Mouse (Mus musculus) layer of hippocampus, adult 8-10 months (tissue): ENCODE measurements around the gene Tgif2. TPM values are rescaled to one million over a fixed set of nuclear protein-coding genes. Genes with fewer than 3 reads are reported as not detected.
"Not testable (repeated sequence)": the region's sequence is repeated elsewhere in the genome, so short reads cannot be mapped to it uniquely, and the experiment has no call there.

ENCODE experiments used
- DNase-seq, 2 experiments: peaks; one replicate each; pipeline ENCODE4 v3.0.0; 2022; ENCODE audit warnings: low spot score in 2 of 2
- total RNA-seq, 4 experiments: library from RNA; stranded (reverse); gene quantifications; 2 replicates each; pipeline ENCODE4 v1.2.4; 2022

The Tgif2 gene
- 1 to 10 TPM in 1 of 4 experiments, under 1 TPM in 3; 0.66 to 2.6 (median 0.82) TPM for total RNA-seq

- no peak for DNase-seq
Measured at GRCm38 (mm10) chr2:156839319-156840191, at the start of gene Tgif2. TSS of gene Tgif2 (plus strand) at chr2:156840007.

- DNase-seq = no peak
Measured at GRCm38 (mm10) chr2:156798516-156798915, 41.3 kb upstream of the Tgif2 start.

- DNase-seq = no peak
Measured at GRCm38 (mm10) chr2:156801045-156801444, 38.8 kb upstream of the Tgif2 start.

- not testable (repeated sequence) for DNase-seq
Measured at GRCm38 (mm10) chr2:156802116-156802515, 37.7 kb upstream of the Tgif2 start.

- no peak for DNase-seq
Measured at GRCm38 (mm10) chr2:156803698-156804372, 36.0 kb upstream of the Tgif2 start.

- DNase-seq = no peak
Measured at GRCm38 (mm10) chr2:156804589-156804988, 35.2 kb upstream of the Tgif2 start.

GRCm38 (mm10) chr2:156806886-156807285, 32.9 kb upstream of the Tgif2 start:
- DNase-seq = no peak

- DNase-seq = peak; percentile 12 to 70
Measured at GRCm38 (mm10) chr2:156809579-156809978, 30.2 kb upstream of the Tgif2 start.

- no peak for DNase-seq
Measured at GRCm38 (mm10) chr2:156810716-156811115, 29.1 kb upstream of the Tgif2 start.

GRCm38 (mm10) chr2:156811556-156811955, 28.3 kb upstream of the Tgif2 start:
- no peak for DNase-seq

GRCm38 (mm10) chr2:156814344-156814801, 25.4 kb upstream of the Tgif2 start:
- no peak for DNase-seq

GRCm38 (mm10) chr2:156814893-156815292, 24.9 kb upstream of the Tgif2 start:
- DNase-seq = no peak

GRCm38 (mm10) chr2:156815412-156815811, 24.4 kb upstream of the Tgif2 start:
- DNase-seq = no peak

GRCm38 (mm10) chr2:156816116-156816515, 23.7 kb upstream of the Tgif2 start:
- no peak for DNase-seq

GRCm38 (mm10) chr2:156825128-156825527, 14.7 kb upstream of the Tgif2 start:
- not testable (repeated sequence) for DNase-seq

- no peak for DNase-seq
Measured at GRCm38 (mm10) chr2:156834336-156834735, 5.5 kb upstream of the Tgif2 start.

- DNase-seq = no peak
Measured at GRCm38 (mm10) chr2:156838839-156839238, 968 bp upstream of the Tgif2 start.

GRCm38 (mm10) chr2:156840301-156841027, 657 bp downstream of the Tgif2 start:
- DNase-seq = no peak

- DNase-seq = peak; percentile 49 to 64
Measured at GRCm38 (mm10) chr2:156841028-156841840, 1.4 kb downstream of the Tgif2 start.

- DNase-seq = no peak
Measured at GRCm38 (mm10) chr2:156841841-156842706, 2.3 kb downstream of the Tgif2 start.
